Mouse (Mus musculus): ENCODE results near the gene Efcab5. TPM values are rescaled to one million over a fixed set of nuclear protein-coding genes. Genes with fewer than 3 reads are reported as not detected.
"Not testable (repeated sequence)": the region's sequence is repeated elsewhere in the genome, so short reads cannot be mapped to it uniquely, and the experiment has no call there.

Gene Efcab5
- total RNA-seq, 2 experiments from 2014 or later: 1.3 TPM; not detected in 1

DNA sequence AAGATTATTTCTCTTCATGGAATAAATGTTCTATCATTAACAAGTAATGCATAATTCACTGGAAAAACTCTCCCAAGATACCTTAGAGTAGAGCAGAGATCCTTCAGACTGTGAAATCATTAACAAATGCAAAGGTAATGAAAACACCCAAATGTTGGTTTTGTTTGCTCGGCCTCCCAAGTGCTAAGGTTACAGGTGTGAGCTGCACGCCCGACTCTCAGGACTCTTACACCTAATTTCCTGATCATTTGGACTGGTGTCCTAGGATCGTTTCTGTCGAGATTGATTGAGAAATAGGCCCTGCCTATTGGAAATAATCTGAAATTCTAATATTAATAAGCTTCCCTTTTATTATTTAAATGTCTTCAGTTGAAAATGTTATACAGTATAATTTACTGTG is 7.2 kb downstream of the Efcab5 start:
- ATAC-seq (replicated peaks; ENCODE audit: low FRiP score, poor library complexity, severe bottlenecking): no peak

DNA sequence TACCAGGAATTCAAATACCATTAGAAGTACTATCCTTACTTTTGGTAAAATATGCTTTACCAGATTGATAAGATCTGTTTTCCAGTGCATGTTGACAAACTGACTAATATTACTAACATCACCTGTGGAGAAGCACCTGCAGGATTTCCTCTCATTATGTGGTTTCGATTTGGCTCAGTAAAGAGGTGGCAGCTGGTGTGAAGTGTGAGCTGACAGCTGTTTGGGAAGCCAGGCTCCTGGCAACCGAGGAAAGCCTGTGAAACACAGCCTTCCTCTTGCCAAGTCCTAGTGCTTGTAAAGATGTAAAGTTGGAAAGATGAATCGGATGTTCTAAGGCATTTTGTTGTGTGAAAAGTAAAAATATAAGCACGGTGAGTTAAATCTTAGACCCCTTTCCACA is 7.9 kb downstream of the Efcab5 start:
- ATAC-seq (replicated peaks; ENCODE audit: low FRiP score, poor library complexity, severe bottlenecking): no peak

DNA sequence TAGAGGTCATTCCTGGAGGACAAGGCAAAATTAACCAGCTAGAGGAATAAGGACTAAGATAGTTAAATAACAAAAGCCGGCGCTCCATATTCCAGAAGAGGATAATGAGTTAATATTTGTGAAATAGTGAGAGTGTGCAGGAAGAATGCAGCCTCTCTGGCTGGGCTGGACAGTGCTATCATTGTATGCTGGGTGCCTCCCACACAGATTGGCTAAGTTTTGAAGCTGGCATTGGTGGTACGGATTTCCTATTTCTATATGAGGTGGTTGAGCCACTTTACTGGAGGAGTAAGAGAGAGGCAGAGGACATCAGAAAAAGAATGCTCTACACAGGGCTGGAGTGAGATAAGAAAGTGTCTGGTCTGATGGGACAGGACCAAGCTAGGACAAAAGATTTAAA is 9.0 kb downstream of the Efcab5 start:
- no peak for ATAC-seq (replicated peaks; ENCODE audit: low FRiP score, poor library complexity, severe bottlenecking)

DNA sequence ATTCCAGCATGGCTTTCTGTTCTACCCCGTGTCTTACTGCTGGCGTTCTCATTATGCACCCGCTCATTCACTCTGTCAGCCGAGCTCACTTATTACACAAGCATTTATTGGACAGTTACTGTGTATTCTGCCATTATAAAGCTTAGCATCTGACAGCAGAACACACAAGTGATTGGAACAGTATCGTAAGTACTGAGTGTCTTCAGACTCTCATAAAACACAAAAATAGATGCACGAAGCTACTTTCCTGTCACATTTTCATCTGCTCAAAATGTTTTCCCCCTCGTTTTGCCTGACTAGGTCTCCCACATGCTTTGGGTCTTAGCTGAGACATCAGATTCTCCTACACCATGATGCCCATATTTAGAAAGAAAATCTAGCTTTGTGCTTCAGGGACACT is 14.2 kb downstream of the Efcab5 start:
- ATAC-seq (replicated peaks; ENCODE audit: low FRiP score, poor library complexity, severe bottlenecking): no peak

DNA sequence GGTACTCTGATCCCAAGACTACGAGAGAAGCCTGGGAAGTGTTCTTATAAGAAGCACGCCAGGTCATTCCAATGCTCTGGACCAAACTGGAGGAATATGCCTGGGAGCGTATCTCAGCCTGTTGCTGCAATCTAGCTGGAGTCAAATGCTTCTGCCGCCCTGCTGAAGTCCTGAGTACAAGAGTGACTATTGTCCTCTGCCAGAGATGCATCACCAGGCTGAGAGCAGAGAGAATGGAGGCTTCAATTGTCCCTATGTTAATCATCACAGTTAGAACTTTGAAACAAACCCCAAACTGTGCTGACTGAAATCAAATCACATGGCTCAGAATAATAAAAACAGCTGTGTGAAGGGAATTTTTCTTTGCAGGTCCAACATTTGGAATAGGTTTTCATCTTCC is 15.0 kb downstream of the Efcab5 start:
- no peak for ATAC-seq (replicated peaks; ENCODE audit: low FRiP score, poor library complexity, severe bottlenecking)

DNA sequence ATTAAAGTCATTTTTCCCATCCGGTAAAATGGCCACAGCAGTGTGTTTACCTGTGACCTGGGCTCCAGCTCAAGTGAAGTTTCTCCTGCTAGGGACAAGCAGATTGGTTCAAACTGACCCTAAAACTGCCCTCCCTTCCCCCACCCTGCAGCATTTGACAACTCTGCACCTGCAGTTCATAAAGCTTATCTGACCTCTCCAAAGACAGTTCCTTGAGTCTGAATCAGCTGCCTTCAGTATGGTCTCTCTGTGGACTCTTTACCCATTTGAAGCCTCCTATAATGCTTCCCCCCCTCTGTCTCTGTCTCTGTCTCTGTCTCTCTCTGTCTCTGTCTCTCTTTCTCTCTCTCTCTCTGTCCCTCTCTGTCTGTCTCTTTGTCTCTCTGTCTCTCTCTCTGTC is 28.0 kb downstream of the Efcab5 start:
- no peak for ATAC-seq (replicated peaks; ENCODE audit: low FRiP score, poor library complexity, severe bottlenecking)

DNA sequence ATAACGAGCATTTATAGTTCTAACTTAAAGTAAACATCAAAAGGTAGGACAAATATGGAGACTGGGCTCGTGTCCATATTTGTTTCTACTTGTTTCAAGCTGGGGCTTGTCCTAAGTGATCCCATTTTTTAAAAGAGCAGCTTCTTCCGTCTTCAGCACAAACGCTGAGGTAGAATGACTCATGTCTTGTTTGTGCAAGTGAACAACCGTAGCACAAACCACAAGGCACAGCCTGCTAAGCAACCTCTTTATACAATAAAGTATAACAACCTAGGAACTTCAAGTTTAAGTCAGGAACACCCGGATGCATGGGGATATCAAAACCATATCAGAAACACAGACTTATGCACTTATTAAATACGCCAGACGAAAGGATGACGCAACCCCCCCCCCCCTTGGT is 28.4 kb downstream of the Efcab5 start:
- ATAC-seq (replicated peaks; ENCODE audit: low FRiP score, poor library complexity, severe bottlenecking): no peak

DNA sequence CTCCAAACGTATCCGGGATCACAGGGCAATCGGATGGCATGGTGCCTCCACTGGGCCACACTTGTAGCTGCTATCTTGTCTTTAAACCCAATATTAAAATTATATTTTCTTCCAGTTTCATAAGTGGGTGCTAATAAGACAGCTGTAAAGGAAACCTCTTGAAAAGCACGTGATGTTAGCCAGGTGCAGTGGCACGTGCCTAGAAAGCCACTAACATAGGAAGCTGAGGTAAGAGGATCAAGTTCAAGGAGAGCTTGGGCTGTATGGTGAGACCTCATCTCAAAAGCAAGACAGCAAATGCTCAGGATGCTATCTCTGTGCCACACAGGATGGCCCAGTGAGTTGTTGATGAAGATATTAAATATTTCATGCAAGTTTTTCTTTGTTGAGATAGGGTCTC is 34.6 kb downstream of the Efcab5 start:
- ATAC-seq (replicated peaks; ENCODE audit: low FRiP score, poor library complexity, severe bottlenecking): no peak

DNA sequence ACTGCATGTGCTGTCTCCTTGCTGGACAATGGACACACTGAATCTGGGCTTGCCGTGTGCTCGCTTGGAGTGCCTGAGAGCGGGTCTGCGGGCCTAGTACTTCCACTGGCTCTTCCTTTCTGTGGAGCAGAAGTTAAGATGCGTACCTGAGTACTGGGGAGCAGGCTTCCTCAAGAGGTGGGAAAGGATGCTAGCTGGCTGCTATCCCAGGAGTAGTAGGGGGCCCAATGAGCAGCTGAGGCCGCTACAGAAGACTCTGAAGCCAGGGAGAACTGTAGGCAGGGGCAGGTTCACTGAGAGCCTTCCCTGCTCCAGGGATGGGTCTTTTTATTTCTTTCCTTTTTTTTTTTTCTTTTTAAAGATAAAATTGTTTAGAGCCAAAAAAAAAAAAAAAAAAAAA is 38.0 kb downstream of the Efcab5 start:
- ATAC-seq (replicated peaks; ENCODE audit: low FRiP score, poor library complexity, severe bottlenecking): no peak

DNA sequence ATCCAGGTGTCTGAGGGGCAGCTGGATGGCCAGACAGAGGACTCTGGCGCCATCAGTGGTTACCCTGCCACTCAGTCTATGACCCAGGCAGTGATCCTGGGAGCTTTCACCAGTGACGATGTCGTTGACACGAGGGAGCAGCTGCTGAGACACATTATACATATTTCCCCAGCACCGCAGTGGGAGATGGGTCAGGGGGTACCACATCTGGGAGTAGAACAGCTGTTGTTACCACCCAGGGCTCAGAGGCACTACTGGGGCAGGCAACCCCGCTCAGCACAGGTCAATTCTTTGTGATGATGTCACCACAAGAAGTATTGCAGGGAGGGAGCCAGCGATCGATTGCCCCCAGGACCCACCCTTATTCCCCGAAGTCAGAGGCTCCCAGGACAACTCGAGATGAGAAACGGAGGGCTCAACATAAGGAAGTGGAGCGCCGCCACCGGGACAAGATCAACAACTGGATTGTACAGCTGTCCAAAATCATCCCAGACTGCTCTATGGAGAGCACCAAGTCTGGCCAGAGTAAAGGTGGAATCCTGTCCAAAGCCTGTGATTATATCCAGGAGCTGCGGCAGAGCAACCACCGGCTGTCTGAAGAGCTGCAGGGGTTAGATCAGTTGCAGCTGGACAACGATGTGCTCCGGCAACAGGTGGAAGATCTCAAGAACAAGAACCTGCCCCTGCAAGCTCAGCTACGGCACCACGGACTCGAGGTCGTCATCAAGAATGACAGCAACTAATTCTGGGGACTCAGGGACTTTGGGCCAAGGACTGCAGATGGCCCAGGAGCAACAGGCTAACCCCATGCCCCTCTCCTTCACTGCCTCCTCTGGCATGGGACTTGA is 38.8 kb downstream of the Efcab5 start:
- ATAC-seq (replicated peaks; ENCODE audit: low FRiP score, poor library complexity, severe bottlenecking): not testable (repeated sequence)

DNA sequence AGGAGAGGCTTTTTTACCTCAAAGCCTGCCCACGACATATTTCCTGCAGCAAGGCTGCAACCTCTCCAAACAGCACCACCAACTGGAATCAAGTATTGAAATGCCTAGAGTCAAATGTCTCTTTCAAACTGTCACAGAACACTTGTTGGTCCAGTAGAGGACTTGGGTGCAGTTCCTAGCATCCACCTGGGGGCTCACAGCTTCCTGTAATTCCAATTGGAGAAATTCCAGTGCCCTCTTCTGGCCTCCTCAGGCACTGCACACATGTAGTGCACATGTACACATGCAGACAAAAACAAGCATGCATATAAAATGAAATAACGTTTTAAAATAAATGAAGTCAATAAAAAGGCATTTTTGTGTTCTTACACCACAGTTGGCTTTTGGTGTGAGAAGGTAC is 40.0 kb downstream of the Efcab5 start:
- no peak for ATAC-seq (replicated peaks; ENCODE audit: low FRiP score, poor library complexity, severe bottlenecking)

DNA sequence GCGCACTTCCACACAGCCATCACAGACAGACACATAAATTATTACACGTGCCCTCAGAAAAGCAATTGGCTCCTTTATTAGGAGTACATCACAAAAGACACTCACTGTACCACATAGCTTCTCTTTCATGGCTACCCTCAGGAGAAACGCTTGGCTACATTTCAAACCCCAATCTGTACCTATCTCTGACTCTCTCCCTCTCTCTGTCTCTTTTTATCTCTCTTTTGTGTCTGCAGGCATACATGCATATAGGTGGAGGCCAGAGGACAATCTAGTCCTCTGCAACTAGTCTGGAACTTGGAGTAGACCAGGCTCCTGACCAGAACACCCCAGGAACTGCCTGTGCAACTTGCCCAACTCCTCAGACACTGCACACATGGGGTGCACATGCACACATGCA is 41.0 kb downstream of the Efcab5 start:
- no peak for ATAC-seq (replicated peaks; ENCODE audit: low FRiP score, poor library complexity, severe bottlenecking)

DNA sequence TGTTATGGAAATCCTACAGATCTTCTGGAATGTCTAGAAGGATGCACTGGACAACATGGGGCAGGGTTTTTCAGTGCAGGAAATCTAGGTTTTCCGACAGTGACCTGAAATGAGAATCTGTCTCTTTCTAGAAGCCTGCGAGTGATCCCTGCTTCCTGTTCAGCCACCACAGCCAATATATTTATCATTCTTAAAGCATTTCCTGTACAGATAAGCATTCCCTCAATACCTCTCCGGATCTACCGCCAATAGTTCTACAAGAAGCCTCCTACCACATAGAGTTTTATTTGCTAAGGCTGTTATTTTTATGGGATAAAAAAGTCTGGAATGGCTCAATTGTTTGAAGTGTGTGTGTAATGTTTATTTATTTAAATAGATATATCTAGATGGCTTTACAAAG is 43.3 kb downstream of the Efcab5 start:
- no peak for ATAC-seq (replicated peaks; ENCODE audit: low FRiP score, poor library complexity, severe bottlenecking)

DNA sequence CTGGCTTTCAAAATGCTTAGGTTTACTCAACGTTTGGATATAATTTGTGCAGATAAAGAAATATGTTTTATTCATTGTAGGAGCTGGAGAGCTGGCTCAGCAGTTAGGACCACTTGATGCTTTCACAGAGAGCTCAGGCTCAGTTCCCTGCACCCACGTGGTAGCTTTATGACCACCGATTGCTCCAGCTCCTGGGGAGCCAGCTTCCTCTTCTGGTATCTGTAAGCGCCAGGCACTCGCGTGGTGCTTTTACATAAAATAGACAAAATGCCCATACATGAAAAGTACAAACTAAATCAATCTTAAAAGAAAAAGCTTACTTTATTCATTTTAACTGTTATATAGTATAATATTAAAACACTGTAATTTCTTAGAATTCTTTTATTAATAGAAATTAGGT is 46.8 kb downstream of the Efcab5 start:
- ATAC-seq (replicated peaks; ENCODE audit: low FRiP score, poor library complexity, severe bottlenecking): no peak

DNA sequence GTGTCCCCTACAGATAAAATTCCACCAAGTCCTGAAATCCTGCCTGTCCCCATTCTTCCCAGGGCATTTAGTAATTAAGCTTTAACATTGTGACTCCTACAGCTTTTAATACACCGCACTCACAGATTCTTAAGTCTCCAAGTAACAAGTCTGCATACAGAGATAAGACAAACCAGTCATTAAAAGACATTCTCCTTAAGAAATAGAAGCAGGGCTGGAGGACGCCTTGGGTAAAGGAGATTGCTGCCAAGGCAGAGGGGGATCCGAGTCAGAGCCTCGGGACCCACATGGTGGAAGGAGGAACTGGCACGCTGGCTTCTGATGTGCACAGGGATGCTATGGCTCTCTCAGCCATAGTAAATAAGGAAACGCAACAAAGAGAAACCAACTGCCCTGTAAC is 48.8 kb downstream of the Efcab5 start:
- no peak for ATAC-seq (replicated peaks; ENCODE audit: low FRiP score, poor library complexity, severe bottlenecking)

DNA sequence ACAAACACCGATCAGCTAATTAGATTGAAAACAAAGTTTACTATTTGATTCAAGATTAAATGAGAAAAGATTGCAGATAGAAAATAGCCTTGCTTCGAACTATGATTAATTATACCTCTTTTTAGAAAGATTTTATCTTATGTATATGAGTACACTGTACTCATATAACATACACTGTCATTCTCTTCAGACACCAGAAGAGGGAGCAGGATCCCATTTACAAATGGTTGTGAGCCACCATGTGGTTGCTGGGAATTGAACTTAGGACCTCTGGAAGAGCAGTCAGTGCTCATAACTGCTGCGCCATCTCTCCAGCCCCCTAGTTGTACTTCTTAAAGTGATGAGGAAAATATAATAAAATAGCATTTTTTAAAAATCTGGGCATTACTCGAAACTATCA is 55.3 kb downstream of the Efcab5 start:
- ATAC-seq (replicated peaks; ENCODE audit: low FRiP score, poor library complexity, severe bottlenecking): no peak

DNA sequence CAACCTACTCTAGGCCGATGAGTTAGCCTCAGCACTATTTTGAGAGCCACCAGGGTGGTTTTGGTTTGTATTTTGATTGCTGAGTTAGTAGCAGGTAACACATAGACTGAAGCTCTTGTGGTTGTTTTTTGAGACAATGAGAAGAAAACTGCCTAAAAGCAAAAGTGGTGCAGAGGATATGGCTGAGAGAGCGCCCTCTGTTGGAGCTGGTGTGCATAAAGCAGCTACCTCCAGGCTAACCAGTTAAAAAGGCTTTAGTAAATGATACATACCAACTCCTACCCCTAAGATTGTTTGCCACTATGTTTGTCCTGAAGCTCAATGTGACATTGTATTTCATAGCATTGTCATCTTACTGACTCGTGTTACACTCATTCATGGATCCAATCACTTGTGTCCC is 56.2 kb downstream of the Efcab5 start:
- ATAC-seq (replicated peaks; ENCODE audit: low FRiP score, poor library complexity, severe bottlenecking): no peak; the same call in 1 of the 2 replicates

DNA sequence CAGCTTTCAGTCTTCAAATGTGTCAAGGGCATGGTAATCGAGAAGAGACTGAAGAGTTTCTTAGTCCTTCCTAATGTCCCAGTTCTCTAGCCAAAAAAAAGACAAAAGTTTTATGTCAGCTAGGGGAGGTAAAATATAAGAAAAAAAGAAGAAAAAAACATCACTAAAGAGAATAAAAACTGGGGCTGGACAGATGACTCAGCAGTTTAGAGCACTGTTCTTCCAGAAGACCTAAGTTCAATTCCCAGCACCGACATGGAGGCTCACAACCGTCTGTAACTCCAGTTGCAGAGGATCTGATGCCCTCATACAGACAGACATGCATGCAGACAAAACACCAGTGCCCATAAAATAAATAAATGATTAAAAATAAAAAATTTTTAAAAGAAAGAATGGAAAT is 60.2 kb downstream of the Efcab5 start:
- ATAC-seq (replicated peaks; ENCODE audit: low FRiP score, poor library complexity, severe bottlenecking): no peak

DNA sequence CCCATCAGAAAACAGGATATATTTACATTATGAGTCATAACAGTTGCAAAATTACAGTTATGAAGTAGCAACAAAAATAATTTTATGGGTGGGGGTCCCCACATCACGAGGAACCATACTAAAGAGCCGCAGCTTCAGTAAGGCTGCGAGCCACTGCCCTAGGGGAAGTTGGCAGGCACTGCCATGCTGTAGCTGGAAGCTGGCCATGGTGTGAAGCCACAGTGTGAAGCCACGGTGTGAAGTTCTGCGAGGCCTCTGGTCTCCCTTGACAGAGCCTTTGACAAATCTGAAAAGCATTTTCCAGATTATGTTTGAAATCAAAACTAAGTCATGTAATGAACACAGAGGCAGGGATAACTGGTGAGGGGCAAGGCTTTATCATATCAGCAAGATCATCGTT is 77.6 kb downstream of the Efcab5 start:
- ATAC-seq (replicated peaks; ENCODE audit: low FRiP score, poor library complexity, severe bottlenecking): no peak

DNA sequence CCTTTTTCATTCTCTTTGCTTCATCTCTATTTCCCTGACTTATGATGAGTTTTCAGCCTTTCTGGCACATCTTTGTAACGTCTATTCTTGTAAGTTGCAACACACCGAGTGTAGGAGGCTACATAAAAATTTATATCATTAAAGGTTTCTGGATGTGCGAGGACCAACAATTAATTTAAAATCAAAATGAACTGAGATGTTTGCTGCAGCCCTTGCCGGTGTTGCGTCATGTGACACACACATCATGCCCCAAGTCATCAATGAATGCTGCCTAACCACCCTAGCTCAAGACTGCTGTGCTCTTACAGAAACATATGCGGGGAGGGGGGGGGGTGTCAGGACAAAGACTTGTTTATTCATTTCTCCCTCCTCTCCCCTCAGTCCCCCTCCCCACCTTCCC is 80.3 kb downstream of the Efcab5 start:
- no peak for ATAC-seq (replicated peaks; ENCODE audit: low FRiP score, poor library complexity, severe bottlenecking)

DNA sequence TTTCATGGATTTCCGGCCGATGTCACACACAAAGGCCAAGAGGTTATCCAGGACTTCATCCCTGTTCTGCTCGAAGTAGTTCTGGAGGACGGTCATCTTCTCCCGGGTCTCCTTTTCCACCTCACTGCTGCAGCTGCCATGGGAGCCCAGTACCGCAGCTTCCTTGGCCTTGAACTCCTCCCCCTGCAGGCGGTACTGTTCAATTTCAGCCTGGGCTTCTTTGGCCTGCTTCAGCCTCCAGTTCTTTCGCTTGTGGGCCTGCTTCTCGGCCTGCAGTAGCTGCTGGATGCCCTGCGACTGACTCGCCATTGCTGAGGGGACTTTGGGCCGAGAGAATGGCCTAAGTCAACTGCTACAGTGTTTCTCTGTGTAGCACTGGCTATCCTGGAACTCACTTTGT is 80.9 kb downstream of the Efcab5 start:
- ATAC-seq (replicated peaks; ENCODE audit: low FRiP score, poor library complexity, severe bottlenecking): not testable (repeated sequence)

DNA sequence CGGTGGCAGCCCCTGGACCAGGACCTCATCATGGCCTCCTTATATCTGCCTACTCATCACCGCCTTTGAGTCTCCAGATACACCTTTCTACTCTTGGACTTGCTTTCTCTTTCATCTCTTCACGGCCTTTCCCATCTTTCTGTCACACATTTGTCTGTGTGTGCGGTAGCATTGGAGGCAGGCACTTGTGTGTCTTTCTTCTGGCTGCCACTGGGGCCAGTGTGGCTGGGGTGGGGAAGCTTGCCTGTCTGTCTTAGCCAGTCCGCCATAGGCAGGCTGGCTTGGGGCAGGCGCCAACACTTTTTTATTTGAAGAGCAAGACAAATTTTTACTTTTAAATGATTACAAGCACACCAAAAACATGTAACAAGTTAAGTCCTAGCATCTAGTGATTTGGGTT is 81.8 kb downstream of the Efcab5 start:
- no peak for ATAC-seq (replicated peaks; ENCODE audit: low FRiP score, poor library complexity, severe bottlenecking)
